Mouse (Mus musculus): ENCODE data around the gene Tspan32. TPM values are rescaled to one million over a fixed set of nuclear protein-coding genes. Genes with fewer than 3 reads are reported as not detected.

Tspan32 gene
- polyA plus RNA-seq (2016; fragmentation: Nextera tagmentation; extraction: Ambion mirVana) = 1.4 and 2.2 TPM in 2 replicates

- H3K4me1 ChIP-seq = peaks cover 14% of the 10 kb centered on the region
- no peak within 1 kb of the TSS for H3K9ac ChIP-seq
- no peaks in the 10 kb centered on the region for H3K27me3 ChIP-seq (replicated peaks)
- H3K4me2 ChIP-seq (replicated peaks) = no peak within 1 kb of the TSS
- 71% methylated on average over 4 of the region's 4 CpGs for WGBS
- no peaks in the 10 kb centered on the region for H3K36me3 ChIP-seq
- no peaks in the 10 kb centered on the region for H3K9me3 ChIP-seq
- no peak within 1 kb of the TSS for H3K27ac ChIP-seq
- no peak for ATAC-seq (ENCODE audit: low FRiP score, low read depth)
- H3K4me3 ChIP-seq = no peak within 1 kb of the TSS
These were observed at the start of gene Tspan32 for GRCm38 (mm10) chr7:143004727-143005343. Gene Tspan32 (plus strand): TSS chr7:143005046.

DNA sequence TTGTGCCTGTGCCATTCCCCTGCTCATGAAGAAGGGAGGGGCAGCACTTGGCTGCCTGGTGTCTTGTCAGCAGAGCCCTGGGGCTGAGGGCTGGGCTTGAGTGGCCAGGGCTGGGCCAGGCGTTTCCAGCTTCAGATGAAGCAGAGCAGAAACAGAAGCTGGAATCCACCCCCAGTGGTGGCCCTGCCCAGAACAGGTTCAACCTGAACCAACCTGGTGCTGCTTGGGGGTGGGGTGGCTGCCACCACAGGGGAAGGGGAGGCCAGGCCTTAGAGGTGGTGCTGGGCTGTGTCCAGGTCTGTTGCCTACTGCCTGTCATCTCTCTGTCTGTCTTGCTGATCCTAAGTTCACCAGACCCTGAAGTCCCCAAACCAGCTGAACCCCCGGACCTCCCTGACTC is 48.8 kb upstream of the Tspan32 start:
- Histone ChIP-seq H3K36me3 (no peaks in the 10 kb centered on the region), H3K27me3 (replicated peaks) (no peaks in the 10 kb centered on the region), H3K27ac (no peak overlapping the region), H3K9me3 (no peaks in the 10 kb centered on the region), H3K4me1 (no peaks in the 10 kb centered on the region), H3K4me3 (no peak overlapping the region), H3K9ac (no peak overlapping the region), H3K4me2 (replicated peaks) (no peak overlapping the region)
- no peak for ATAC-seq (ENCODE audit: low FRiP score, low read depth)
- 82% methylated on average over 2 of the region's 2 CpGs for WGBS

DNA sequence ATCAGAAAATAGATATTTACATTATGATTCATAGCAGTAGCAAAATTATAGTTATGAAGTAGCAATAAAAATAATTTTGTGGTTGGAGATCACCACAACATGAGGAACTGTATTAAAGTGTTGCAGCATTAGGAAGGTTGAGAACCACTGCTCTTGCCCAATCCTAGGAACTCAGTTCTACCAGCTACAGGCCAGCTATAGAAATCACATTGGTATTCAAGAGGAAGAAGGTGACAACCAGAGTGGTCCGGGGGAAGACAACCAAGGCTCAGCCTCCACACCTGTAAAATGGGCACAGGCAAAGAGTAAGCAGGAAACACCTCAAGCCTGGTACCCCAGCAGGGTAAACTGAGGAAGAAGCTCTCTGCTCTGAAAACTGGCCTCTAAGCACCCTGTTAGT is 46.0 kb upstream of the Tspan32 start:
- H3K27ac ChIP-seq = no peak overlapping the region
- no peak overlapping the region for H3K4me2 ChIP-seq (replicated peaks)
- H3K36me3 ChIP-seq = no peaks in the 10 kb centered on the region
- WGBS = 94% methylated on average over 1 of the region's 1 CpGs
- H3K4me3 ChIP-seq = no peak overlapping the region
- no peak overlapping the region for H3K9ac ChIP-seq
- H3K4me1 ChIP-seq = no peaks in the 10 kb centered on the region
- ATAC-seq (ENCODE audit: low FRiP score, low read depth) = no peak
- no peaks in the 10 kb centered on the region for H3K27me3 ChIP-seq (replicated peaks)
- no peaks in the 10 kb centered on the region for H3K9me3 ChIP-seq

DNA sequence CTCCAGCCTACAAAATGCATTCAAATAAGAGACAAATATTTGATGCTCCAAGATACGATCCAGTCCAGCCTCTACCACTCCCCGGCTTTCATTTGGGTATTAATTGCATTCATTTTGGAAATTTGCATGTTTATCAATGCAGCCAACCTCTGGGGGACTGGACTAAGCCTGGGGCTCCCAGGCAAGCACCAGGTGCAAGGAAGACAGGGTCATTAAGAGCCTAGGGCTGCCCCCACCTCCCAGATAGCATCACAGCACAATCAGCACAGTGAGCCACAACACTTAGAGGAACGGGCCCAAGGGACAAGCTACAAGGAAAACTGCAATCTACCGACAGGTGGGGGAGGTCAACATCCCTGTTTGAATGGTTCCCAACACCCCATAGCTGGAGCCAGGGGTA is 45.1 kb upstream of the Tspan32 start:
- H3K9me3 ChIP-seq = no peaks in the 10 kb centered on the region
- no peak; the same call in 1 of the 2 replicates for ATAC-seq (ENCODE audit: low FRiP score, low read depth)
- WGBS = 72% methylated on average over 4 of the region's 4 CpGs

GRCm38 (mm10) chr7:142967414-142967883 is 37.4 kb upstream of the Tspan32 start:
- peak; percentile 44; the same call in 1 of the 2 replicates for ATAC-seq (ENCODE audit: low FRiP score, low read depth)
- H3K4me3 ChIP-seq = peak overlapping the region; percentile 42
- H3K27me3 ChIP-seq (replicated peaks) = peaks cover 82% of the 10 kb centered on the region
- peak overlapping the region; percentile 33; the same call in 1 of the 2 replicates for H3K9ac ChIP-seq
- H3K27ac ChIP-seq = no peak overlapping the region
- under 1% methylated on average over 36 of the region's 36 CpGs for WGBS
- H3K4me2 ChIP-seq (replicated peaks) = peak overlapping the region; percentile 95
- H3K36me3 ChIP-seq = no peaks in the 10 kb centered on the region
- H3K9me3 ChIP-seq = no peaks in the 10 kb centered on the region
- peaks cover 23% of the 10 kb centered on the region for H3K4me1 ChIP-seq

More for the DNA sequence above, 45.1 kb upstream of the Tspan32 start:
- Histone ChIP-seq H3K9ac (no peak overlapping the region), H3K36me3 (no peaks in the 10 kb centered on the region), H3K4me1 (no peaks in the 10 kb centered on the region), H3K4me3 (no peak overlapping the region), H3K4me2 (replicated peaks) (no peak overlapping the region), H3K27ac (no peak overlapping the region), H3K27me3 (replicated peaks) (peaks cover 5% of the 10 kb centered on the region)

DNA sequence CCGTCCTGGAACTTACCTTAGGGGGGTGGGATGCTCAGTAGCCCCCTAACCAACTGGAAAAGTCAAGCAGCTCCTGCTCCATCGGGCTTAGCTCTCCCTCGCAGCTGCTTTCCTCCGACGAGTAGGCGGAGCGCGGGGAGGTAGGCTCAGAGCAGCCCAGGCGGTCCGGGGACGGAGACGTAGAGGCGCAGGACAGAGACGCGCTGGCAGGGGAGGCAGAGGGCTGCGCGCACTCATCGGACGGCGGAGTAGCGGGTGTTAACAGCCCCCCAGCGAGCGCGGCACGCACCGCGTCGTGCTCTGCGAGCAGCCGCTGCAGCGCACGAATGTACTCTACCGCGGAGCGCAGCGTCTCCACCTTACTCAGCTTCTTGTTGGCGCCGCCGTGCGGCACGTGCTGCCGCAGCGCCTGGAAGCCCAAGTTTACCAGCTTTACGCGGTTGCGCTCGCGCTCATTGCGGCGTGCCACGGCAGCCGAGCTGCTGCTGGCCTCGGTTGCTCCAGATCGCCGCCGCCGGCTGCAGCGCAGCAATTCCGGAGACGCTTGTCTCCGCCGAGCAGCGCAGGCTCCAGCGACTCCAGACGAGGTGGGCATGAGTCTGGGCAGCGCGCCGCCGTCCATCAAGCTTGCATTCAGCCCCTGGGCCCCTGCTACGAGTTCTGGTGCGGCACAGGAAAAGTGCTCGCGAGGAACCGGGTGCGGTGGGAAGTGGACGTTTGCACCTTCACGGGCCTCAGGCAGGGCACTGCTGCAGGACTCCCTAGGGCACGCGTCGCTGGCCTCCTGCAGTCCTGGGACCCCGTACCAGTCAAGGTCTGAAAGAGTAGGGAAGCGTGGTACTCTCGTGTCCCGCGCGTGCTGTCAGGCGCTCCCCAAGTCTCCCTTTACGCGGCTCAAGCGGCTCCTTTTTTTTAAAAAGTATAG is 36.7 kb upstream of the Tspan32 start:
- Histone ChIP-seq H3K9ac (peak overlapping the region; percentile 33), H3K4me1 (peaks cover 23% of the 10 kb centered on the region), H3K4me2 (replicated peaks) (peak overlapping the region; percentile 95), H3K27me3 (replicated peaks) (peaks cover 82% of the 10 kb centered on the region), H3K4me3 (peak overlapping the region; percentile 42), H3K36me3 (no peaks in the 10 kb centered on the region), H3K27ac (no peak overlapping the region), H3K9me3 (no peaks in the 10 kb centered on the region)
- WGBS = under 1% methylated on average over 90 of the region's 90 CpGs
- peak; percentile 58 for ATAC-seq (ENCODE audit: low FRiP score, low read depth)

GRCm38 (mm10) chr7:142968809-142969511 is 35.9 kb upstream of the Tspan32 start, which contains the start of gene Ascl2:
Gene Ascl2 (minus strand): TSS chr7:142969264.
- peak within 1 kb of the TSS; percentile 95 for H3K4me2 ChIP-seq (replicated peaks)
- peak within 1 kb of the TSS; percentile 17 for H3K9ac ChIP-seq
- WGBS = 2% methylated on average over 51 of the region's 51 CpGs
- H3K4me3 ChIP-seq = peak within 1 kb of the TSS; percentile 42
- H3K27me3 ChIP-seq (replicated peaks) = peaks cover 82% of the 10 kb centered on the region
- peaks cover 23% of the 10 kb centered on the region for H3K4me1 ChIP-seq
- no peak within 1 kb of the TSS for H3K27ac ChIP-seq
- ATAC-seq (ENCODE audit: low FRiP score, low read depth) = peak; percentile 35; the same call in 1 of the 2 replicates
- no peaks in the 10 kb centered on the region for H3K36me3 ChIP-seq
- no peaks in the 10 kb centered on the region for H3K9me3 ChIP-seq

GRCm38 (mm10) chr7:142981908-142982307 is 22.9 kb upstream of the Tspan32 start:
- no peak overlapping the region for H3K4me2 ChIP-seq (replicated peaks)
- no peaks in the 10 kb centered on the region for H3K27me3 ChIP-seq (replicated peaks)
- no peak overlapping the region for H3K27ac ChIP-seq
- H3K9me3 ChIP-seq = no peaks in the 10 kb centered on the region
- no peak overlapping the region for H3K9ac ChIP-seq
- no peak for ATAC-seq (ENCODE audit: low FRiP score, low read depth)
- no peaks in the 10 kb centered on the region for H3K4me1 ChIP-seq
- H3K36me3 ChIP-seq = no peaks in the 10 kb centered on the region
- 79% methylated on average over 4 of the region's 4 CpGs for WGBS
- H3K4me3 ChIP-seq = no peak overlapping the region

GRCm38 (mm10) chr7:142985146-142985545 is 19.7 kb upstream of the Tspan32 start:
- Histone ChIP-seq H3K9ac (no peak overlapping the region), H3K27ac (no peak overlapping the region), H3K36me3 (no peaks in the 10 kb centered on the region), H3K27me3 (replicated peaks) (no peaks in the 10 kb centered on the region), H3K4me1 (no peaks in the 10 kb centered on the region), H3K4me3 (no peak overlapping the region), H3K4me2 (replicated peaks) (no peak overlapping the region), H3K9me3 (no peaks in the 10 kb centered on the region)
- ATAC-seq (ENCODE audit: low FRiP score, low read depth) = no peak
- WGBS = 95% methylated on average over 4 of the region's 4 CpGs

DNA sequence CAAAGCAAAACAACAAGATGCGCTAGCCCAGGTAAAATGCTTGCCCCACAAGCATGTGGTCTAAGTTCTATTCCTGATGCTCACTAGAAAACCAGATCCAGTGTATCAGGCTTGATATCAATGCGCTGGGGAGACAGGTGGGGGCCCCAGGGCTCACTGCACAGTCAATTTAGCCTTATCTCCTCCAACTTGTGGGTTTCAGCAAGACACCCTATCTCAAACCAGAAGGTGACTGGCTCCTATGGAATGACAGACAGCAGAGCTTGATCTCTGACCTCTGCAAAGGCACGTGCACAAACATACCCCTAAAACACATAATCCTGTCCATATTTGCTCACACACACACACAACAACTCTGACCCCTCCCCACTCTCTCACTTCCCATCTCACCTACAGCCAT is 17.1 kb upstream of the Tspan32 start:
- no peak overlapping the region for H3K4me3 ChIP-seq
- H3K27ac ChIP-seq = no peak overlapping the region
- 85% methylated on average over 3 of the region's 3 CpGs for WGBS
- no peak overlapping the region for H3K4me2 ChIP-seq (replicated peaks)
- H3K27me3 ChIP-seq (replicated peaks) = no peaks in the 10 kb centered on the region
- H3K9ac ChIP-seq = no peak overlapping the region
- no peak for ATAC-seq (ENCODE audit: low FRiP score, low read depth)
- H3K4me1 ChIP-seq = no peaks in the 10 kb centered on the region
- no peaks in the 10 kb centered on the region for H3K36me3 ChIP-seq
- H3K9me3 ChIP-seq = no peaks in the 10 kb centered on the region

DNA sequence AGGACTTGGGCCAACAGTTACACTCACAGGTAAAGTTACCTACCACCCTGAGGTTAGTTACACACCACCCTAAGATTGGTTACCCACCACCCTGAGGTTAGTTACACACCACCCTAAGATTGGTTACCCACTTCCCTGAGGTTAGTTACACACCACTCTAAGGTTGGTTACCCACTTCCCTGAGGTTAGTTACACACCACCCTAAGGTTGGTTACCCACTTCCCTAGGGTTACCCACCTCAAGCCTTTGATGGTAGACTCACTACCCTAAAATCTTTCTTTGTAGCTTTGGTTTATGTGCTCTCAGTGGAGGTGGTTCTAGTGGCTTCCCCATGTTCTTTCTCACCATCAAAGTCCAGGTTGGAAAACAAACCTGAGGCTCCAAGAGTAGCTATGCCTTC is 9.8 kb upstream of the Tspan32 start:
- no peaks in the 10 kb centered on the region for H3K9me3 ChIP-seq
- no peak overlapping the region for H3K9ac ChIP-seq
- H3K27ac ChIP-seq = no peak overlapping the region
- no peaks in the 10 kb centered on the region for H3K4me1 ChIP-seq
- no peak for ATAC-seq (ENCODE audit: low FRiP score, low read depth)
- no peak overlapping the region for H3K4me3 ChIP-seq
- H3K36me3 ChIP-seq = no peaks in the 10 kb centered on the region
- H3K27me3 ChIP-seq (replicated peaks) = no peaks in the 10 kb centered on the region
- H3K4me2 ChIP-seq (replicated peaks) = no peak overlapping the region

Data from neural tube, embryonic 12.5 days (tissue).